Mouse (Mus musculus) retina, adult 2 months (tissue): ENCODE measurements around the gene Zfp575.
"Not testable (repeated sequence)": the region's sequence is repeated elsewhere in the genome, so short reads cannot be mapped to it uniquely, and the experiment has no call there.

Experiments used
- DNase-seq: peaks from one replicate; pipeline ENCODE4 v3.0.0-alpha.2; 2012; ENCODE audit warnings: low read depth, low spot score

Gene Zfp575

GRCm38 (mm10) chr7:24587330-24588105 lies at the start of gene Zfp575, which contains the start of gene Ethe1:
TSS of gene Zfp575 (minus strand) at chr7:24587641.
TSS of gene Ethe1 (plus strand) at chr7:24587543.
- no peak for DNase-seq

GRCm38 (mm10) chr7:24637046-24637445 lies 49.6 kb upstream of the Zfp575 start:
- no peak for DNase-seq

GRCm38 (mm10) chr7:24636264-24636663 lies 48.8 kb upstream of the Zfp575 start, which contains the start of gene Lypd3:
TSS of gene Lypd3 (plus strand) at chr7:24636550.
- no peak for DNase-seq

GRCm38 (mm10) chr7:24630116-24630880 lies 42.9 kb upstream of the Zfp575 start:
- no peak for DNase-seq

- no peak for DNase-seq
These were observed 42.2 kb upstream of the Zfp575 start for GRCm38 (mm10) chr7:24629672-24630071.

GRCm38 (mm10) chr7:24628685-24629610 lies 41.5 kb upstream of the Zfp575 start:
- peak; percentile 52 for DNase-seq

GRCm38 (mm10) chr7:24622967-24623366 lies 35.5 kb upstream of the Zfp575 start:
- no peak for DNase-seq

- DNase-seq, result no peak
These were observed 33.8 kb upstream of the Zfp575 start for GRCm38 (mm10) chr7:24621193-24621592.

GRCm38 (mm10) chr7:24619671-24620397 lies 32.4 kb upstream of the Zfp575 start:
- DNase-seq, result no peak

GRCm38 (mm10) chr7:24618374-24618773 lies 30.9 kb upstream of the Zfp575 start:
- DNase-seq, result not testable (repeated sequence)

GRCm38 (mm10) chr7:24617763-24618162 lies 30.3 kb upstream of the Zfp575 start:
- no peak for DNase-seq

- no peak for DNase-seq
These were observed 27.4 kb upstream of the Zfp575 start for GRCm38 (mm10) chr7:24614816-24615215.

GRCm38 (mm10) chr7:24612308-24612910 lies 25.0 kb upstream of the Zfp575 start:
- no peak for DNase-seq

- DNase-seq, result no peak
These were observed 24.3 kb upstream of the Zfp575 start for GRCm38 (mm10) chr7:24611709-24612108.

GRCm38 (mm10) chr7:24610879-24611494 lies 23.5 kb upstream of the Zfp575 start:
- DNase-seq, result peak; percentile 70

- no peak for DNase-seq
These were observed 22.9 kb upstream of the Zfp575 start, which contains the start of gene Phldb3 for GRCm38 (mm10) chr7:24610144-24610878. TSS of gene Phldb3 (plus strand) at chr7:24610763.

- DNase-seq, result no peak
These were observed 21.1 kb upstream of the Zfp575 start for GRCm38 (mm10) chr7:24608561-24608960.

- peak; percentile 67 for DNase-seq
These were observed 20.6 kb upstream of the Zfp575 start for GRCm38 (mm10) chr7:24608017-24608416.

GRCm38 (mm10) chr7:24606046-24606445 lies 18.6 kb upstream of the Zfp575 start:
- no peak for DNase-seq
